Mouse (Mus musculus) layer of hippocampus, adult 11-12 months (tissue): Measurements from ENCODE around the gene Car15.

ENCODE experiments used
- DNase-seq: peaks from one replicate; pipeline ENCODE4 v3.0.0; 2022; ENCODE audit warnings: low spot score

Car15 gene

DNA sequence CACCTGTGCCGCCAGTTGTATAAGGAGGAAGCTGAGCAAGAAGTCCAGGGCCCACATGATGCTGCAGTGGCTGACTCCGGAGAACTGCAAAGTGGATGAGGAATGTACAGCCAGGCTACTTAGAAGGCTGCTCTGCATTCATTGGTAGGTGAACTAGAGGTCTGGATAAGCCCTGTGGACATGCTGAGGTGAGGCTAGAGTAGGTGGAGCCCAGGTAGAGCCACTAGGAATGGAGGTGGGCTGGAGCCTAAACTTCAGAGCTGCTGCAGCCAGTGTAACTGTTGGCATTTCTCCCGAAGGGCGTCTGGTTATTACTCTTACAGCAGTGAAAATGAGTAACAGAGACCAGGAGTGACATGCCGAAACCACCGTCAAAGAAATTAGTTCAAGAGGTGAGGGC is at the start of gene Car15:
Car15 (minus strand) TSS at position 314 of the 400 bp plus-strand sequence.
- DNase-seq, result no peak

- DNase-seq, result no peak
Observed at GRCm38 (mm10) chr16:17884116-17884515, 46.0 kb upstream of the Car15 start.

DNA sequence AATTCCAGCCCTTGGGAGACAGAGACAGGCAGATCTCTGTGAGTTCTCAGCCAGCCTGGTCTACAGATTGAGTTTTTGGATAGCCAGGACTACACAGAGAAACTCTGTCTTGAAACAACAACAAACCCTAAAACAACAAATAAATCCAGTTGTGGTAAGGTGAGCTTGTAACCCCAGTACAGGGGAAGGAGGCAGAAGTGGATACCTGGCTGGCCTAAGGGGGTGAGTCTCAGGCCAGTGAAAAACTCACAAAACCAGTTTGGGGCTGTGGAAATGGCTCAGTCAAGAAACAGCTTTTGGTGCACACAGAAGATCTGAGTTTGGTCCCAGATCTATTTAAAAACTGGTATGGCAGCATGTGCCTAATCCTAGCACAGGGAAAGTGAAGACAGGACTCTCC is 44.0 kb upstream of the Car15 start:
- DNase-seq, result no peak

GRCm38 (mm10) chr16:17879571-17879970 is 41.4 kb upstream of the Car15 start:
- DNase-seq, result no peak

DNA sequence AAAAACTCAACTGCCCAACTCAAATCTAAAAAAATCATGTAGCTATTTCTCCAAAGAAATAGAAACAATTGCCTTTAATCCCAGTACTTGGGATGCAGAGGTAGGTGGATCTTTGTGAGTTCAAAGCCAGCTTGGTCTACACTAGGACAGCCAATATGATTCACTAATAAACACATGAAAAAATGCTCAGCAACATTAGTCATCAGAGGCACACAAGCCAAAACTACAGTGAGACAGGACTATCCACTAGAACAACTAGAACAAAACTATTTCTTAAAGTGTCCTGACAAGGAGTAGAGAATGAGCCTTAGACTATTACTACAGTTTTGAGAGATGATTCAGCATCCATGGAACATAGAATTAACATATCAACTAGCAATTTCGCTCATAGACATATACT is 37.9 kb upstream of the Car15 start:
- DNase-seq, result no peak

DNA sequence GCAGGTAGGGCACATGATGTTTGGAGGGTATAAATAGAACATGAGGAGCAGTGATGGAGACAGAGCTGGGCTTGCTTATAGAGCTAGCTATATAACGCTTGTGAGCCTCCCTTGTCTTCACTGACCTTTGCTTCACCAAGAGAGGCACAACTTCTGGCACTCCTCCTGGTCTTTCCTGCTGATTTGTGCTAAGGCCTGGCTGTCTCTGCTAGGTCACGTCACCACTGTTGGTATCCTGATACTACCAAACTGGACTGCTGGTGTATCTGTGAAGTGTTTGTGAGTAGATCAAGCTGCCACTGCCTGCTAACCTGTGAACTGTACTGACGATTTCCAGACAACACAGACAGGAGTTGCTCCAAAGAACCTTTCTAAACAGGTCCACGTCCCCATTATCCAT is 37.0 kb upstream of the Car15 start:
- no peak for DNase-seq

GRCm38 (mm10) chr16:17872995-17873394 is 34.8 kb upstream of the Car15 start:
- no peak for DNase-seq

- no peak for DNase-seq
Observed at GRCm38 (mm10) chr16:17871248-17871647, 33.1 kb upstream of the Car15 start.

DNA sequence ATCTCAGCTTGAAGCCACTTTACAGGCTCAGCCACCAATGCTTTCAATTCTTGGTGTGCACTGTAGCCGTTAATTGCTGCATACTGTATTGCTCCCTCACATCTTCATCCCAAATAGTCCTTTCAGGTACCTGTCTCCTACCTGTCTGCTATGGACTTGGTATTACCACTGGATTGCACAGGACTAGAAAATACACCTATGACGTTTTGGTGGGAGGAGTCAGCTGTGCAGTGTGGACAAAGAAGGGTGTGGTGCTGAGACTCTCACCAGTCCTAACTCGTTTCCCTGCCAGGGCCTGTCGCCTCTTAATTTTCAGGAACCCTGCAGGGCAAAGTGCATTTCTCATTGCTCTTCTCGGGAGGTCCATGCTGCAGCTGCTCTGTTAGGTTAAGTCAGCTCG is 27.6 kb upstream of the Car15 start:
- DNase-seq, result no peak

GRCm38 (mm10) chr16:17865293-17865692 is 27.1 kb upstream of the Car15 start:
- no peak for DNase-seq

DNA sequence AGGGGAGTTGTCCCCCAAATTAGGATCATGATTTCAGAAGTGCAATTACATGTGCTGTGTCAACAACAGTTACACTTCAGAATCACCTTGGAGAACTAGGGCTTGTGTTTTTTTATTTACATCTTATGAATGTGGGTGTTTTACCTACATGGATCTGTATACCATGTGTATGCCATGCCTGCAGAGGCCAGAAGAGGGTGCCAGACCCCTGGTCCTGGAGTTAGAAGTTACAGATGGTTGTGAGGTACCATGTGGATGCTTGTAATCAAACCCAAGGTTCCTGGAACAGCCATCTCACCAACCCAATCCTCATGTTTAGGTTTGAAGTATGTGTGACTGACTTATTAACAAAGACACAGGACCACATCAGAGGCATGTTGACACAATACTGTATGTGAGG is 20.4 kb upstream of the Car15 start:
- no peak for DNase-seq

DNA sequence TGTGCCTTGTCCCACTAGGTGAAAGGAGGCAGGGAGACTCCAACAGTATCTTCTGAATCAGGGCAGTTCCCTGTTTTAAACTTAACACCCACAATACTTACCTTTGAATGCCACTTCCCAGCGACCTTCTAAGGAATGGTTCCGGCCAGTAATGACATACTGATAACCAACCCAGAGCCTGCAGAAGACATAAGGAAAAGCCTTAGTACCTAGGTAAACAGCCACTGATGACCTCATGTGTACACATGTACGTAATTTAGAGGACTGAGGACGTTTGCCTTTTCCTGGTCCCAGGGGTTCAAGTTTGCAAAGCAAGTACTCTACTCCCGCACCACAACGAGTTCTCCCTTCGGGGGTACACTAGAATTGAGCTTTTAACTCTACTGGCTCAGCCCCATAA is 19.0 kb upstream of the Car15 start:
- no peak for DNase-seq

GRCm38 (mm10) chr16:17853263-17853662 is 15.1 kb upstream of the Car15 start:
- no peak for DNase-seq

GRCm38 (mm10) chr16:17851860-17852259 is 13.7 kb upstream of the Car15 start:
- DNase-seq, result no peak

DNA sequence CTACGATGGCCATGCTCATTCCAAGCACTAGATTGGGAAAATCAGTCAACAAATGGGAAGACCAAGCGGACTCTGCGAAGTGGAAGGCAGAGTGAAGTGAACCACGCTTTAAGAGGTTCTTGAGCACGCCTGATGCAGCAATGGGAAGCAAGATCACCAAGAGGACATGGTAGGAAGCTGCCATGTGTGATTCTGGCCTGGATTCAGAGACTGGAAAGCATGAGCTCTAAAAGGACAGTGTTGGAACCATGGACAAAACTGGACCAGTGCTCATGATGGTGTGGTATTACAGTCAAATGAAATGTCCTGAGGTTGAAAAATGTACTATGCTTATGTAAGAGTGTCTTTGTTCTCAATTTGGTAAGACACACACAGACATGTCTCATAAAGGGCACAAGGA is 13.2 kb upstream of the Car15 start:
- no peak for DNase-seq

GRCm38 (mm10) chr16:17849486-17849885 is 11.3 kb upstream of the Car15 start:
- no peak for DNase-seq

- peak; percentile 78 for DNase-seq
Observed at GRCm38 (mm10) chr16:17848928-17849327, 10.8 kb upstream of the Car15 start.

DNA sequence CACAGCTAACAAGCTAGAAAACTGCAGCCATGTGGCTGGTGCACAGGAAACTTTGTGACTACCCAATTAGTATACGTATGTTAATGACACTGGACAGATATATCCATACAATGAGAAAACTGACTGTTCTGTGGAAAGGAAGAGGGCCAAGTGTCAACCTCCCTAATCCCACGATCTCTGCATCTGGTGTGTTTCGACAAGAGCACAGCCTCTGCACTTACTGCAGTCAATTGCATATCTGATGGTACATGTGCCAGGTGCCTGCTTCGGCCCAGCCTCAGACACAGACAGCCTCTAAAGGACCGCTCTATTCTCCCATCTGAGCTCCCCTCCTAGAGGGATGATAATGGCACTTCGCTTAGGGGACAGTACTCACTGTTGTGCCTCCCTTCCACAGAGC is 10.3 kb upstream of the Car15 start:
- no peak for DNase-seq

- no peak for DNase-seq
Observed at GRCm38 (mm10) chr16:17843701-17844365, 5.7 kb upstream of the Car15 start.

- no peak for DNase-seq
Observed at GRCm38 (mm10) chr16:17842437-17842836, 4.3 kb upstream of the Car15 start.

- DNase-seq, result no peak
Observed at GRCm38 (mm10) chr16:17839976-17840375, 1.8 kb upstream of the Car15 start.

DNA sequence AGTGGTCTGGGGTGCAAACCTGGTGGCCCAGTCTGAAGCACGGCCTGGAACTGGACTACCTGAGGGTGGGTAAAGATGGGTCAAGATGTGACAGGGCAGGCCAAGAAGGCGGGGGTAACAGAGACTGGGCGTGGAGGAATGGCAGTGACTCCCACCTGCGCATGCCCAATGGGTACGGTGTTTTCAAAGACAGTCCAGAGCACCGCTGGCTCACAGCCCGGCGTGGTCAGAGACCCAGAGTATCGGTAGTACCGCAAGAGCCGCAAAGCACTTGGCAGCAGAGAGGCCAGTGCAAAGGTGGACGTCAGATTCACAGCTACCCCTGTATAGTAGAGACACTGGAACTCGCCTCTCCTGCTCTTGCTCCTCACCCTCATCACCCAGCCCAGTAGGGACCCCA is 2.7 kb downstream of the Car15 start:
- no peak for DNase-seq

DNA sequence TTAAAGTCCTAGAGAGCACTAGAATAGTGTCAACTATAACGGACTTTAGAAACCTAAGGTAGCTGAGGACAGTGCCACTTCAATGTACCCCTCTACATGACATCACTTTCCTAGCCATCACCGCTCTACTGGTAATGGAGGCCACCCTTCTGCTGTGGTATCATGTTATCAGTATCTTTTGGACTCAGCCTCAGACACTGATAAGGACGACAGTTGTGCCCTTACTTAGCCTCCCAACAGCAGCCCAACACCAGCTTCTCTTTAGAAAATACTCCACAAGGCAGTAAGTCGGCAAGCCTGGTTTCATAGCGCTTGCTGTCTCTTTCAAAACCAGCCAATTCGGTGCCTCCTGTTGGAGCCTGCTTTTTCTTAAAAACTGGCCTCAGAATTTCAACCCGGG is 3.6 kb downstream of the Car15 start:
- no peak for DNase-seq

DNA sequence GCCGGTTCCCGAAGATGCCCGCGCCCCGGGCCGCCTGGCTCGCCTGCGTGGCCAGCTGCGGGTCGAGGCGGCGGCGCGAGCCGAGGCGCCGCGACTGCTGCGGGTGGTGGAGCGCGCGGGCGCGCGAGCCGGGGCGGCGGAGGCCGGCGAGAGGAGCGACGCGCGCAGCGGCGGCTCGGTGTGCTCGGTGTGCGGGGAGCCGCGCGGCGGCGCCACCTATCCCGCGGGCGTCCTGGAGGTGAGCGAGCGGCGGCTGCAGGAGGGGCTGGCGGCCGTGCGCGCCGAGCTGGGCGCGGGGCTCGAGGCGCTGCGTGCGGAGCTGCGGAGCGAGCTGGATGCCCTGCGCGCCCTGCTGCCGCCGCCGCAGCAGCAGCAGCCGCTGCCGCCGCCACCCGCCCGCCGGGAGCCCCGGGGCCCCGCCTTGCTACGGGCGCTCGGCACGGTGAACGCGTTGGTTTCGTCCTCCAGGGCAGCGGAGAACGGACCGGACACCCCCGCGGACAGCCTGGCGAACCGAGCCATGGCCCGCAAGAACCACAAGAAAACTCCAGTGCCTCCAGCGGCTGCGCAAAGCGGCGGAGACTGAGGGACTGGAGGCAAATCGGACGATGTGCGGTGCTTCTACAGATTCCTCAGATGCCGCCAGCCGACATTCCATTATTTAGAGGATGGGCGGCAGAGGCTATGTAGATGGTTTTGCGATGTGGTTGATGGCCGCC is 4.3 kb downstream of the Car15 start:
- DNase-seq, result peak; percentile 54
